Mouse (Mus musculus) gastrocnemius, adult 18-20 months (tissue): Measurements from ENCODE around the gene Tent5b. TPM values are rescaled to one million over a fixed set of nuclear protein-coding genes. Genes with fewer than 3 reads are reported as not detected.
A peak's percentile ranks its signal among the peaks of the same experiment; 100 is the strongest.
"Not testable (repeated sequence)": the region's sequence is repeated elsewhere in the genome, so short reads cannot be mapped to it uniquely, and the experiment has no call there.

Source experiments
- DNase-seq: peaks from one replicate; pipeline ENCODE4 v3.0.0; 2021; ENCODE audit warnings: low spot score
- total RNA-seq, 2 experiments: library from RNA; stranded (reverse); gene quantifications; 2 replicates each; pipeline ENCODE4 v1.2.3; 2021

Tent5b gene
- total RNA-seq, 2 experiments from 2014 or later: 1.1 to 2.2 TPM

DNA sequence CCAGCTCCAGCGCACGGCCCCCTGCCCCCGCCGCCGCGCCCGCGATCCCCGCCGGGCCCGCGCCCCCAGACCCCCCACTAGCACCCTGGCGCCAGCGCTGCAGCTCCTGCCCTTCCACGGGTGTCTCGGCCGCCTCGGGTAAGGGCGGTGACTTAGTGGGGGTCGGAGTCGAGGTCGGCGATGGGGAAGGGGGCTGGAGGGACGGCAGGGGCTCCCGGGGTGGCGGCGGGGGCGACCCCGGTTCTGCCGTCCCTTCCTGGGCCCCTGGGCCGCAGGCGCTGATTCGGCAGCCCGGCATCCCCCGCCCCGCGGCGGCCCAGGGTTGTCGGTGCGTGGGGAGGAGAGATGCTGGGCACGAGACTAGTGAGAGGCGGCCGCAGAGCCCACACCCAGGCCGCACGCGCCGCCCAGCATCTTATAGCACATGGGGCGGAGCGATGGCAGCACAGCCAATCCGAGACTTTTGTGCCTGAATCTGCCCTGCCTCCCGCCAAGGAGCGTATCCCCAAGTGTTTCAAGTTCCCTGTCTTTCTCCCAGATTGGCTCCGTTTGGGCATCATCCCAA, 18.3 kb downstream of the Tent5b start, which contains the start of gene Trnp1:
Gene Trnp1 (minus strand): TSS at position 391 of the 565 bp plus-strand sequence.
- DNase-seq: peak; percentile 54

DNA sequence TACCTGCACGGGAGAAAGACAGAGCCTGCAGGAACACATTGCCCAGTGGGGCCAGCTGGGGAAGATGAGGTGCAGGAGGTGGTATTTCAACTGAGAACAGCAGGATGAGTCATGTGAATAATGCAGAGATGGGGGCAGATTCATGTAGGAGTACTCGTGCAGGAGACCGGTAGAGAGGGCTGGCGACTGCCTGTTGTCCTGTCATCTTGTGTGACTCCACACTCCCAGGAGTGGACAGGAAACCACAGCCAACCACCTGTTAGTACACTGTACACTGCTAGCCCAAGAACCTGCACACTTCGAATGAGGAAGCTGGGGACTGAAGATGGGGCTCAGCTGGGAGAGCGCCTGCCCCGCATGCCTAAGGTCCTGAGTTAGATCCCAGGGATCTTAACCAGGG, 21.6 kb downstream of the Tent5b start:
- DNase-seq: no peak

DNA sequence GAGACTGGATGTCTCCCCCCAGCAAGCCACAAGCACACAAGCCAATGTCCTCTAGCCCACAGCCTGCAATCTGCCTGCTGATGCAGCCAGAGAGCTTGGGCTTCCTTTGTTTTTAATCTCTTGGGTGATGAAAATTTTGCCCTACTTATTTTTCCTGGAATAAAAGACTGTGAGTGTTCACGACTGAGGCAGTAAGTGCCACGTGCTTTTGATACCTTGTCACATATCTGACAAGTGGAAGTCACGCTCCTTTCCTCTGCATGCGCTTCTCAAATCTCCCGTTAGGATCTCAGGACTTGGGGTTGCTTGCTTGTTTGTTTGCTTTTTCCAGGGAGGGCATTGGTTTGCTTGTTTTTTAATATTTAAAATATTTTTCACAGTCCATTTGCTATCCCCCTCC, 24.4 kb downstream of the Tent5b start:
- DNase-seq: no peak

DNA sequence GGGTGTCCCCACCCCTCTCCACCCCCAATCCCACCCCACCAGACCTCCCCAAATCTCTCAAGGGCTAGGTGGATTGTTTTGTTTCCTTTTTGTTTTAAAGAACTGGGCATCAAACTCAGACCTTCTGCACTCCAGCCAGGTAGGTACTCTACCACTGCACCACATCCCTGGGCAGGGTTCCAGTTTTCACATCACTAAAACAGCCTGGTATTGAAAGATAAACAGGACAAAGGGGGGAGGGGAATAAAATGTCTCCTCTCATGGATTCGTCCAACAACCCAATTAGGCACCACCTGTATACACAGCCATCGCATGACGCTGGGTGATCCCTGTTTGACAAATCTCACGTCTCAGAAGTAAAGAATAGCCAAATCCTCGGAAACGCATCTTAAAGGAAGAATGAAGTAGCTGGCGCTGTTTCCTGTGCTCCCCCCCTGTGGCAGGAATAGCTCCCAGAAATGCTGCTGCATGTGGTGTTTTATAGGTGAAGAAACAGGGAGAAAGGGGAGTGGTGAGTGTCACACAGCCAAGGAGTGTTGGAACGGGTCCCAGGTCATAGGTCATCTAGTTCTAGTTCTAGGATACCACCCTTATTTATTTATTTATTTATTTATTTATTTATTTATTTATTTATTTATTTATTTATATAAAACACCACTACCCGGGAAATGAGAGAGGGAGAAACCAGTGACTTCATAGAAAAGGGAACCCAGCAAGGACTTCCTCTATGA, 25.0 kb downstream of the Tent5b start:
- DNase-seq: no peak

DNA sequence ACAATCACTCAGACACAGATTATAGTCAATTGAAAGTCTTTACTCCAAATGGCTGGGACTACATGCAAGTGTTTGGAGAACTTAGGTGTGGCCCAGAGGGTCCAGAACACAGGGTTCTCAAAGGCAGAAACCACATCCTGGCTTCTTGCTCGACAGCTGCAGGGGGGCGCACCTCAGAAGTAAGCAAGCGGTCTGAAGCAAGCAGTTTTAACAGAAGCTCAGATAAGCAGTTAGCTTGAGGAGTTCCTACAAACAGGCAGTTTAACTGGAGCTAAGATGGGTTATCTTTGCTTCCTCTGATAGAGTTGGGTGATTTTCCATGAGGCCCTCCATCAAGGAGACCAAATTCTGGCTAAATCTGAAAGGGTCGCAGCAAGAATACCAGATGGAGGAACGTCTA, 26.6 kb downstream of the Tent5b start:
- no peak for DNase-seq

DNA sequence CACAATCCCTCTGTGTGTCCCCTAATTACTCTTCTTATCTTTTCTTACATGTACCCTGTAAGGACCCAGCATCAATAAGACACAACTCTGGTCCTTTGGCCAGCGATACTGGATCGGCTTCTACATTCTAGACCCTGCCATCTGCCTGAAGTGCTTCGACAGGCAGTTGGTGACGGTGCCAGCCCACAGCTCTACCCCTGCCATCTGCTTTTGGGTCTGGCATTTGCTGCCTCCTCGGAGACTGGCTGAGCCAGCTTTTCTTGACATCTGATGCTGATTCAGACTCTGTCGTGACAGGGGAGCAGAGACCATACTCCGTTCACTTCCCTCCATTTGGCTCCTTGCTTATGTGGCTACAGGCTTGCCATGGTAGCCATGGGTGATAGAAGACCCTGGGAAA, 29.1 kb downstream of the Tent5b start:
- DNase-seq: no peak

DNA sequence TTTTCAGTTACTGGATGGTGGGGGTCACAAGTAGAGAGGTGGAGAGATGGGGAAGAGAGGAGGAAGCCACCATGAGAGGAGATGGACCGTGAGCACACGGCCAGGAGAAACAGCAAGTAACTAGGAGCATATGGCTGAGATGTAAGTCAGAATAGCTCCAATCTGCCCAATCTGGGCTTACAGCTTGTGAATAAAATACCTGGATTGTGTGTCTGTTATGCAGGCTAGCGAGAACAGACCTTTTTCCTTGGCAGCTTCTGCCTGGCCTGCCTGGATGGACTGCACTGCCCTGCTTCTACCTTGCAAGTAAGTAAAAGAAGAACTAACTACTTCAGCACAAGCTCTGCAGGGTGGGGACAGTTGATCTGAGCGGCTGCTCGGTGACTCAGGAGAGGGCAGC, 31.1 kb downstream of the Tent5b start:
- DNase-seq: no peak

DNA sequence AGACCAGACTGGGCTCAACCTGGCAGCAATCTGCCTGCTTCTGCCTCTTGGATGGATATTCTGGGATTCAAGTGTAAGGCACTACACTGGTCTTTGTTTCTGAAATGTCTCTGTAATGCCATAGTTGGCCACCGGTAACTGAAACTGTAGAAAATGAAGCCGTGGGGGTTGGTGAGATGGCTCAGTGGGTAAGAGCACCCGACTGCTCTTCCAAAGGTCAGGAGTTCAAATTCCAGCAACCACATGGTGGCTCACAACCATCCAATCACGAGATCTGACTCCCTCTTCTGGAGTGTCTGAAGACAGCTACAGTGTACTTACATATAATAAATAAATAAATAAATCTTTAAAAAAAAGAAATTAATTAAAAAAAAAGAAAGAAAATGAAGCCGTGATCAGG, 32.6 kb downstream of the Tent5b start:
- not testable (repeated sequence) for DNase-seq

DNA sequence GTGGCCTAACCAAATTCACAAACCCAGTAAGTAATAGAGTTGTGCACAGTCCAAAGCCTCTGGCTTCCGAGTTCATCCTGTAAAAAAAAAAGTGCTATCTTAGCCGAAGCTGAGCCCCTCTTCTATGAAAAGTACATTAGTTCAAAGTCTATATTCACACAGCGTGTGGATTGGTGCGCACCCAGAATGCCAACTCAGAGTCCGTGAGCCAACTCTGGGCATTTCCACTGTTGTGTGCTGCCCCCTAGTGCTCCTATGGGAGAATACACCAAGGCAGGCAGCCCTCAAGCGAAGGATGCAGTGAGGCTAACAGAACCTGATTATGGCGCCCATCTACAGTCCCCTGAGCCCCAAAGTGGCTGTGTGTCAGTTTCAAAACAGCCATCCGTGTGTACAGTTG, 33.0 kb downstream of the Tent5b start:
- DNase-seq: peak; percentile 80

DNA sequence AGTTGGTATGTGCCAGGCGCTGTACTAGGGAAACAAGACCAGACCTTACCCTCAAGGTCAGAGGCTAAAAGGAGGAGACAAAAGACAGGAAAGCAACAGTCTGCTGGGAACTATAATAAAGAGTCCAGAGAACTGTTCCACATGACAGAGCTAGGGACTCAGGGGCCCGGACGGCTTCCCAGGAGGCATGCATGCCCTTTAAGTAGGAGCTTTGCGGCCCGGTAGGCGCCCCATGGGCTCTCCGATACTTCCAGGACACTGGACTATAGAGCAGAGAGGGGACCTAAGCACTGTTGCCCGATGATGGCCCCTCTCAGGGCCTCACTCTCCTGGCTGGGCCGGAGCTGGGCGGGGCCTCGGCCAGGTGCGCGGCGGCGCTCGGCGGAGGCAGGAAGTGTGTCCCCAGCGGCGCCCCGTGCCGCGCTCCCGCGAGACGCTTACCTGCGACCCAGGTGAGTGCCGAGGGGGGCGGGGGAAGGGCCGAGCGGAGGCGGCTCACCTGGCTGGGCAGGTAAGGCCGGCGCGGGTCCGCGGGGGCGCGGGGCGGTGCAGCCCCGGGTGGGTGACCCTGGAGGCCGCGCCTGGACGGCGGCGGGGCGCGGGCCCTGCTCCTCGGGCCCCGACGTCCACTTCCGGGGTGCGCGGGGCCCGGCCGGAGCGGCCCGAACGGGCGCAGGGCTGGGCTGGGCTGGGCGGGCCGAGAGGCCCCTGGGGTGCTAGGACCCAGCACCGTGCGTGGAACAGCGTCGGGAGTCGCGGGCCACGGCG, 38.9 kb downstream of the Tent5b start, which contains the start of gene Kdf1:
Gene Kdf1 (plus strand): TSS at position 363 of the 768 bp plus-strand sequence.
- no peak for DNase-seq

DNA sequence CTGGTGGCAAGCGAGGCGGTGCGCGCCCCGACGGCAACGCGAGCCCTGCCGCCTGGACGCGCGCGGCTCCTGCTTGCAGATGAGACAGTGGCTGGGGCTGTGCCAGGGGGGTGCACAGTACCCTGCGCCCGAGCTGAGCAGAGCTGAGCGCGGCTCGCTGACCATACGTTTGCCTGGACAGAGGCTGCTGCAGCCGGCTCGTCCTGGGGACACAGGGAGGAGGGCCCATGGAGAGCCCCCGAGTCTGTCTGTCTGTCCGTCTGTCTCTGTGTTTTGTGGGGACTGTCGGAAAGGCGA, 39.4 kb downstream of the Tent5b start:
- no peak for DNase-seq

DNA sequence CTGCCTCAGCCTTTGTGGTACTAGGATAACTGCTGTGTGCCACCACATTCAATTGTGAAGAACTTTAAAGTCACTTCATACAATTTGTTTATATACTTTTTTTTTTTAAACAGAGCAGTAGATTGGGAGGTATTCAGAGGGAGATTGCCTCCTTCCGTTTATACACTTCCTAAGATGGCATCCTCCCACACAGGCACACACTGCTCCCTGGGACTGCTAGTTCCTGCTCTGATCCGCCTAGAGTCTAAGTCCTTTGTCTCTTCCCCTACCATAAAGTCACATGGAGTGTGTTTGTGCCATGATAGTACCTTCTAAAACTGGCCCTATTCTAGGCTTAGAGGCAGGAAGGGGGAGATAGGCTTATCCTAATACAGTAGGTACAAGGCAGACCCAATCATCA, 41.6 kb downstream of the Tent5b start:
- no peak for DNase-seq

DNA sequence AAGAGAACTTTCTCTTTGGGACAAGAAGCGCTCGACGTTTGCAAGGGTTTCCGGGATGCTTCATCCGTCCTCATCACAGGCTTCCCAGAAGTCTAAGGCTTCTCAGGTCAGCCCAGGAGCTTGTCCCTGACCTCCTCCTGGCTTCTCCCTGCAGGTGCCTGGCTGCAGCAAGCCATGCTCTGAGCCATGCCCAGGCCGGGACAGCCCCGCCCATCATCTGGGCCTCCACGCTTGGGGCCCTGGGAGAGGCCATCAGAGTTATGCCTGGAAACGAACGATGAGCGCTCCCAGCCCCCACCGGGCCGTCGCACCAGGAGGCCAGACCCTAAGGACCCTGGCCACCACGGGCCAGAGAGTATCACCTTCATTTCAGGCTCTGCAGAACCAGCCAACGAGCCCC, 47.9 kb downstream of the Tent5b start:
- no peak for DNase-seq

DNA sequence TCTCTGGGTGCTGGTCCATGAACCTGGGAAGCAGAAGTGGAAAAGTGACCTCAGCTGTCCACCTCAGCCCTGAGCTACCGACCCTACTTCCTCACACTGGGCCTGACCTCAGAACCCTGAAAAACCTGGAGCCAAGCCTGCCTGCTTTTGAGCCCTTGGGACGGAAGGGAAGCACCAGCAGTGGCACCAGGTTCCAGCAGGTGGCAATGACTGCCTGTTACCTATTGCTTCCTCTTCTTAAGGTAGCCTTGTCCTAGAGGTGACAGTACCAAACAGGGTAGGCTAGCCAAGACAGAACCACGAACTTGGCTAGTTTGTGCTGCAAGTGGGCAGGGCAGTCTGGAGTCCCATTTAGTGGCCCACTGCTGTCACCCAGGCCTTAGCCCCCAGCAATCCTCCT, 52.8 kb downstream of the Tent5b start:
- DNase-seq: no peak

DNA sequence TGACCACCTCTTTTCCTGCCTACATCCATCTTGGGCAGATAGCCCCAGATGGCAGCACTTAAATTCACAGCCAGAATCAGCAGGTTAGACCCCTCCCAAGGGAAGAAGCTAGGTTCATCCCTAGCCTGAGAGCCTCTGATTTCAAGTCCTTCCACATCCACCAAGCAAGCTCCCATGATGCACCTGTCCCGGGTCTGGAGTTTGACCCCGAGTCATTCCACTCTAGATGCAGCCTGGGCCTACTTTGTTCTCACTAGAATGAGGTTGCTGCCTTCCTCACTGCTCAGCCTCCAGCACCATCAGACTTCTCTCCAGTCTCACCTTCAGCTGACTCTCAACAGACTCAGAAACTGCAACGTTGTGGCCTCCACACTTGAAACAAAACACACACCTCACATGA, 56.1 kb downstream of the Tent5b start:
- DNase-seq: no peak

DNA sequence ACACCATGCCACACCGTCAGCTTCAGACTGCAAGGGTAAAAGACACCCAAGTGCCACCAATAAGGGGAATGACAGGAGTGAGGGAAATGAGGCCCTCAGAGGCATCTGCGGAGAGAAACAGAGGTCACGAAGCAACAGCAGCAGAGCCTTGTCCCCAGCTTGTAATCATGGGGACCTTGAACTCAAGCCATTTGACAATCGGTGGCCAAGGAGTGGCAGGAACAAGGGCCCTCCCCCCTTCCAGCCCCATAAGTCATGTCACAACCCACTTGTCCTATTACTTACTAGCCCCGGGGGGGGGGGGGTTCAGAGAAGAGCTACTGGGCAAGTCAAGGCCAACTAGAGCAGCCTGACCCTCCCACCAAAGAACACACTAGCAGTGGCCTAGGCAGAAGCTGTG, 56.7 kb downstream of the Tent5b start:
- DNase-seq: no peak

Other genes with a start within 250 kb of the Tent5b start
- 10 to 100 TPM in 1 of 2 experiments, 1 to 10 TPM in 1; 8.8 to 11.4 TPM for gene Map3k6, start 239.3 kb upstream of the Tent5b start, total RNA-seq
- under 1 TPM; 0.12 to 0.14 TPM for gene Sytl1, start 217.0 kb upstream of the Tent5b start, total RNA-seq
- 10 to 100 TPM; 26.8 to 26.9 TPM for gene Tmem222, start 202.3 kb upstream of the Tent5b start, total RNA-seq
- 100 to 1,000 TPM in 1 of 2 experiments, 10 to 100 TPM in 1; 99.6 to 102 TPM for gene Wdtc1, start 126.7 kb upstream of the Tent5b start, total RNA-seq
- gene Slc9a1, start 110.4 kb upstream of the Tent5b start, total RNA-seq: 10 to 100 TPM; 10.0 to 11.4 TPM
- 1 to 10 TPM; 1.1 to 1.3 TPM for gene Trnp1, start 18.4 kb downstream of the Tent5b start, total RNA-seq
- gene Kdf1, start 38.8 kb downstream of the Tent5b start, total RNA-seq: not detected
- gene Nudc, start 65.9 kb downstream of the Tent5b start, total RNA-seq: 10 to 100 TPM; 54.7 to 54.8 TPM
- gene Nr0b2, start 73.2 kb downstream of the Tent5b start, total RNA-seq: not detected
- gene Gpatch3, start 94.6 kb downstream of the Tent5b start, total RNA-seq: 1 to 10 TPM; 2.8 to 4.0 TPM
- gene Gpn2, start 104.2 kb downstream of the Tent5b start, total RNA-seq: 1 to 10 TPM; 5.8 to 5.9 TPM
- 1 to 10 TPM in 1 of 2 experiments, under 1 TPM in 1; 0.91 to 1.7 TPM for gene Sfn, start 122.0 kb downstream of the Tent5b start, total RNA-seq
- gene Zdhhc18, start 170.0 kb downstream of the Tent5b start, total RNA-seq: 10 to 100 TPM; 24.1 to 35.7 TPM
- 10 to 100 TPM in 1 of 2 experiments, 1 to 10 TPM in 1; 9.7 to 12.2 TPM for gene Pigv, start 192.5 kb downstream of the Tent5b start, total RNA-seq